Mouse (Mus musculus): ENCODE measurements around the gene Pi16.

GRCm38 (mm10) chr17:29323625-29324024 is 6.1 kb downstream of the Pi16 start:
- TF ChIP-seq CTCF (IDR thresholded peaks at IDR 0.05; ENCODE audit: low read depth), result no peak
- TF ChIP-seq EP300 (IDR thresholded peaks at IDR 0.05; ENCODE audit: low read depth), result peak; percentile 16; the same call in 1 of the 2 replicates
